17 mouse cellular contexts compared by ENCODE assay signal in the genomic region with DNA sequence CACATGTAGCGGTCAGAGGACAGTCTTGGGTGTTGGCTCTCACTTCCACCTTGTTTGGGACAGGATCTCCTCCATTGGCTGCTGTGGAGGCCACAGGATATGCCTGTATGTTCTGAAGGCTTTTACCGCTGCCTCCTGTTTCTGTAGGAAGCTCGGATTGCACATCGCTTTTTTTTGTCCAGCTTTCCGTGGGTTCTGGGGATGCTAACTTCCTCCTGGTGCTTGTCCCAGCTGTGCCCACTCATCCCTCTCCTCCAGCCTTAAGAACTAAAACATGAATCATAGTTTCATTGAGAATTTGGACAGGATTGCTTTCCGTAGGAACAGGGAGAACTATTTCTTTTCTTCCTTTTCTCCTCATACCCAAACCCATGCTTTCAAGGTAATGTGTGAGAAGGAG. TPM values are rescaled to one million over a fixed set of nuclear protein-coding genes. Genes with fewer than 3 reads are reported as not detected.
DNase-seq lines count a peak whose midpoint lies in the region.
"Had no signal": no experiment of that assay in that cellular context is flagged by ENCODE, and none has a peak within 500 bp of the region (broad histone marks: within the 10 kb centered on the region; RNA-seq: fewer than 3 reads in every experiment).

No protein-coding gene starts in this region.

- peak; percentile 25 to 37 for DNase-seq in left cerebral cortex, postnatal 14 days (ENCODE audit: low spot score in 2 of 2)
- no peak for DNase-seq in left cerebral cortex, adult 11 months (ENCODE audit: low spot score)
- peak; percentile 54 for DNase-seq in right cerebral cortex, postnatal 25 days
- DNase-seq in right cerebral cortex, postnatal 4 days = no peak
- DNase-seq in frontal cortex, postnatal 36 days (ENCODE audit: low spot score in 2 of 2) = peak; percentile 48 to 50
- no peak for DNase-seq in spleen, postnatal 36 days (ENCODE audit: low spot score in 2 of 2)
- DNase-seq in cerebellum, adult 9-11 months = no peak
- DNase-seq: adrenal gland, adult 2 months; adrenal gland, postnatal 25 days; B cell, adult 2 months; cerebellum, adult 11 months; cerebellum, adult 8-10 months; cerebellum, postnatal 25 days; gastrocnemius, postnatal 10 days; heart, adult 18-20 months; heart, postnatal 10 days; heart, postnatal 4 days had no signal

- intact Hi-C loops in left cerebral cortex, postnatal 14 days (cut with DNase I) = no loop called here

RNA-seq across cellular contexts. Expression of a gene that starts 24.3 kb away (rescaled TPM):
- total RNA-seq in left cerebral cortex, postnatal 14 days (2021) = 10 to 100 TPM; 27.8 to 31.6 TPM

RNA-seq across cellular contexts. Expression of a gene that starts 27.1 kb away (rescaled TPM):
- total RNA-seq in left cerebral cortex, postnatal 14 days (2021) = 100 to 1,000 TPM; 134 to 138 TPM

Comparison
In these comparisons a context has a peak if more than half of its experiments do, and no peak if none do; other contexts are left out.
1. DNase-seq: peak in left cerebral cortex, postnatal 14 days (2 of 2), right cerebral cortex, postnatal 25 days (single experiment) and frontal cortex, postnatal 36 days (2 of 2); none in left cerebral cortex, adult 11 months (single experiment), right cerebral cortex, postnatal 4 days (single experiment), spleen, postnatal 36 days (0 of 2) and cerebellum, adult 9-11 months (single experiment).